Comparison of ENCODE assay signal across 32 mouse cellular contexts in the genomic region with DNA sequence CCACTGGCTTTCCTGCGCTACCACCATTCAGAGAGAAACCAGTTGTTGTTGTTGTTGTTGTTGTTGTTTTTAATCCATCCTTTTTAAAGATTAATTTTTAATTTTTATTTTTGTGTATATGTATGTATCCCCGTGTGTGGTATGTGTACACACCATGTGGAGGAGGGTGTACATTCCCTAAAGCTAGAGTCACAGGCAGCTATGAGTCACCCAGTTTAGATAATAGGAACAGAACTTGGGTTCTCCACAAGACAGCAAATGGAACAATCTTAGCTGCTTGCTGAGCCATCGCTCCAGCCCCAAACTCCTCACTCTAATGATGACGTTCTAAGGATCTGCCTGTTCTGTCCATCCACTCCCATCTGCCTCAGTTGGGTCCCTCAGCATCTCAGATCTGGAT. TPM values are rescaled to one million over a fixed set of nuclear protein-coding genes. Genes with fewer than 3 reads are reported as not detected.
DNase-seq lines count a peak whose midpoint lies in the region; ATAC-seq and TF ChIP-seq lines count a peak whose summit lies in the region.
"Had no signal": no experiment of that assay in that cellular context is flagged by ENCODE, and none has a peak within 500 bp of the region (broad histone marks: within the 10 kb centered on the region; RNA-seq: fewer than 3 reads in every experiment).

No protein-coding gene starts in this region.

- H3K4me3 ChIP-seq in C2C12 (ENCODE audit: insufficient read depth, poor library complexity, severe bottlenecking) = no peak overlapping the region
- H3K4me3 ChIP-seq: embryonic facial prominence, embryonic 10.5 days; embryonic facial prominence, embryonic 13.5 days; forebrain, embryonic 10.5 days; forebrain, embryonic 13.5 days; heart, embryonic 12.5 days; heart, embryonic 15.5 days; hindbrain, embryonic 10.5 days; hindbrain, embryonic 13.5 days; intestine, embryonic 15.5 days had no signal

- H3K36me3 ChIP-seq in C2C12 (ENCODE audit: control insufficient read depth, insufficient read depth) = no peaks in the 10 kb centered on the region
- H3K36me3 ChIP-seq: embryonic facial prominence, embryonic 10.5 days; embryonic facial prominence, embryonic 13.5 days; forebrain, embryonic 10.5 days; G1E; heart, embryonic 12.5 days; heart, embryonic 15.5 days; hindbrain, embryonic 10.5 days; hindbrain, embryonic 13.5 days; intestine, embryonic 15.5 days had no signal

- H3K79me3 ChIP-seq in C2C12 (ENCODE audit: low read depth) = no peaks in the 10 kb centered on the region

- ATAC-seq in frontal cortex, adult (ENCODE audit: low TSS enrichment) = peak; percentile 70; the same call in 1 of the 2 replicates
- no peak for ATAC-seq in erythroblast, adult 5-6 weeks (replicated peaks; ENCODE audit: low FRiP score, poor library complexity, severe bottlenecking)
- ATAC-seq: activated CD4-positive, CD25-positive, alpha-beta regulatory T cell, adult 4 months; forebrain, embryonic 13.5 days; forebrain, embryonic 16.5 days; hindbrain, embryonic 16.5 days; intestine, embryonic 15.5 days had no signal

- no peak for DNase-seq in frontal cortex, postnatal 14 days (ENCODE audit: low spot score in 2 of 2)
- peak; percentile 24 for DNase-seq in 3134 (ENCODE audit: extremely low read depth, insufficient read length, low spot score)
- DNase-seq in brain, adult 2 months (ENCODE audit: low read depth, low spot score) = peak; percentile 24
- DNase-seq in kidney, adult 11 months = no peak
- no peak for DNase-seq in urinary bladder, adult 18-20 months (ENCODE audit: low spot score in 2 of 2)
- DNase-seq: adrenal gland, adult 8-10 months; adrenal gland, postnatal 25 days; cerebellum, adult 18-20 months; cerebellum, adult 9-11 months; cerebellum, postnatal 25 days; embryo, embryonic 11 days; gastrocnemius, postnatal 10 days; gastrocnemius, postnatal 36 days; heart, postnatal 10 days; heart, postnatal 36 days; kidney, adult 18-20 months had no signal

- H3K27me3 ChIP-seq in C2C12 (ENCODE audit: control insufficient read depth, insufficient read depth, insufficient read length) = no peaks in the 10 kb centered on the region
- H3K27me3 ChIP-seq: embryonic facial prominence, embryonic 13.5 days; forebrain, embryonic 13.5 days; heart, embryonic 12.5 days; heart, embryonic 15.5 days; hindbrain, embryonic 13.5 days; intestine, embryonic 15.5 days had no signal

- TF ChIP-seq CTCF in C2C12 (IDR thresholded peaks at IDR 0.05; ENCODE audit: control insufficient read depth, insufficient read depth, insufficient read length) = no peak

- H3ac ChIP-seq in C2C12 (ENCODE audit: control insufficient read depth, insufficient read length, low read depth) = no peak overlapping the region

- H3K79me2 ChIP-seq in C2C12 (ENCODE audit: control insufficient read depth, insufficient read depth) = no peaks in the 10 kb centered on the region

TF ChIP-seq in C2C12, 6 proteins besides CTCF, POLR2A, EP300 and RAD21:
- TF ChIP-seq MAX (IDR thresholded peaks at IDR 0.05) (peak; percentile 85), MYOG (IDR thresholded peaks at IDR 0.05; ENCODE audit: control insufficient read depth, extremely low read depth, insufficient read length) (no peak), FOSL1 (IDR thresholded peaks at IDR 0.05; ENCODE audit: insufficient read depth, low read length, poor library complexity, severe bottlenecking) (peak; percentile 66)

RNA-seq across cellular contexts. Expression of gene Rc3h1, which starts 29.2 kb away (rescaled TPM):
- polyA plus RNA-seq in C2C12 (2012; fragmentation: generic; extraction: Trizol) = 4.0 TPM
- 43.9 and 45.3 TPM in 2 replicates for total RNA-seq in erythroblast, adult 5-6 weeks (2015; ENCODE audit: low replicate concordance)
- 54.4 and 55.5 TPM in 2 replicates for total RNA-seq in erythroblast, adult 5-6 weeks (2017; ENCODE audit: low replicate concordance)

Comparison
In these comparisons a context has a peak if more than half of its experiments do, and no peak if none do; other contexts are left out.
1. DNase-seq: peak in 3134 (single experiment) and brain, adult 2 months (single experiment); none in frontal cortex, postnatal 14 days (0 of 2), kidney, adult 11 months (single experiment) and urinary bladder, adult 18-20 months (0 of 2).